Mouse (Mus musculus) heart, postnatal 0 days (tissue): ENCODE results near the gene Mcm8. TPM values are rescaled to one million over a fixed set of nuclear protein-coding genes. Genes with fewer than 3 reads are reported as not detected.

Source experiments
- ATAC-seq: fragments of 200-750 bp; cut with Nextera tagmentation; 2 replicates; pipeline ENCODE4 v1.8.0; 2017; ENCODE audit warnings: low read depth, moderate number of reproducible peaks, moderate library complexity; ENCODE audit not compliant: insufficient read depth
- DNase-seq: peaks from one replicate; pipeline ENCODE4 v3.0.0-alpha.2; 2016; ENCODE audit warnings: low spot score
- H3K27ac ChIP-seq: fragments of 300-500 bp; sonication (generic); 2 replicates; pipeline ENCODE4 v1.5.1; 2014; ENCODE audit warnings: low read depth, mild to moderate bottlenecking
- H3K27me3 ChIP-seq: fragments of 300-500 bp; sonication (generic); 2 replicates; pipeline ENCODE4 v1.6.1; 2014; ENCODE audit warnings: low read length, mixed read lengths; ENCODE audit not compliant: control insufficient read depth, insufficient read depth
- H3K36me3 ChIP-seq: fragments of 300-500 bp; sonication (generic); replicated peaks from 2 replicates; pipeline ENCODE4 v1.6.1; 2014; ENCODE audit warnings: low read length, mixed read lengths; ENCODE audit not compliant: control insufficient read depth, insufficient read depth
- H3K4me1 ChIP-seq: fragments of 300-500 bp; sonication (generic); 2 replicates; pipeline ENCODE4 v1.6.1; 2014; ENCODE audit warnings: antibody characterized with exemption; ENCODE audit not compliant: control insufficient read depth, insufficient read depth
- H3K4me2 ChIP-seq: fragments of 300-500 bp; sonication (generic); 2 replicates; pipeline ENCODE4 v1.6.1; 2014; ENCODE audit warnings: low read depth, mild to moderate bottlenecking, low read length, moderate library complexity
- H3K4me3 ChIP-seq: fragments of 300-500 bp; sonication (generic); 2 replicates; pipeline ENCODE4 v1.5.1; 2014; ENCODE audit warnings: low read depth, low read length
- H3K9ac ChIP-seq: fragments of 300-500 bp; sonication (generic); replicated peaks from 2 replicates; pipeline ENCODE4 v1.6.1; 2014; ENCODE audit warnings: low read depth, low read length, mixed read lengths
- H3K9me3 ChIP-seq: fragments of 300-500 bp; sonication (generic); replicated peaks from 2 replicates; pipeline ENCODE4 v1.6.1; 2016; ENCODE audit warnings: low read length; ENCODE audit not compliant: control insufficient read depth
- EP300 ChIP-seq: IDR thresholded peaks from 2 replicates; pipeline ENCODE4 v1.6.1; 2016; ENCODE audit warnings: antibody characterized with exemption, low read depth
- WGBS: fragments of 180-500 bp; shearing (Covaris S2); extraction: QIAGEN DNeasy Blood & Tissue Kit; methylation state at CpG from one replicate; pipeline ENCODE4 v1.1.7; 2014; 5-methylcytosine and 5-hydroxymethylcytosine counted together
- polyA plus RNA-seq: library from polyadenylated mRNA; unstranded; fragments of >200 nt; fragmentation: Nextera tagmentation; extraction: Ambion mirVana; gene quantifications from 2 replicates; pipeline ENCODE4 v1.2.1, GENCODE M21; 2015
- total RNA-seq: library from RNA; depleted of rRNA; stranded (reverse); fragments of >200 nt; gene quantifications from 2 replicates; pipeline ENCODE4 v1.2.3, GENCODE M21; 2014; ENCODE audit warnings: low replicate concordance; rRNA removed

The Mcm8 gene
- total and polyA plus RNA-seq, 2 experiments from 2014 or later, result 2.1 to 4.0 TPM

DNA sequence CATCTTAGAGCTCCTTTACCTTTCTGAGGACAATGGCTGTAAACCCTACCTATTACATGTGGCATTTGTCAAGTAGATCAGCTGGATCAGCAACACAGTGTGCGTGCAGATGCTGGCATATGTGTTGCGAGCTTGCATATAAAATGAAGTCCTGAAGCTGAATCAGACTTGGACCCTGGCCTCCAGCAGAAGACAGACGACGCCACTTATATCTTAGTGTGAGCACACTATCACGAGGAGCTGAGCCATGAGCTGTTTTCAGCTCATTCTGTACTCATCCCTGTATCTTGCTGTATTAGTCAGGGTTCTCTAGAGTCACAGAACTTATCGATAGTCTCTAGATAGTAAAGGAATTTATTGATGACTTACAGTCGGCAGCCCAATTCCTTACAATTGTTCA is 69.4 kb downstream of the Mcm8 start:
- H3K9ac ChIP-seq, result no peak overlapping the region
- no peak overlapping the region for H3K27ac ChIP-seq
- no peaks in the 10 kb centered on the region for H3K9me3 ChIP-seq
- peaks cover 15% of the 10 kb centered on the region for H3K27me3 ChIP-seq
- H3K36me3 ChIP-seq, result no peaks in the 10 kb centered on the region
- TF ChIP-seq EP300, result no peak
- WGBS, result 65% methylated on average over 7 of the region's 7 CpGs
- DNase-seq, result no peak
- no peak for ATAC-seq
- no peak overlapping the region for H3K4me2 ChIP-seq
- H3K4me3 ChIP-seq, result no peak overlapping the region
- H3K4me1 ChIP-seq, result no peaks in the 10 kb centered on the region

Other genes starting within 250 kb of the Mcm8 start
- 26.4 and 37.5 TPM in 2 replicates for gene Gpcpd1, start 228.4 kb upstream of the Mcm8 start, total RNA-seq
- 60.5 and 67.9 TPM in 2 replicates for gene Gpcpd1, start 228.4 kb upstream of the Mcm8 start, polyA plus RNA-seq
- gene Shld1, start 129.2 kb upstream of the Mcm8 start, total RNA-seq, result 23.3 and 24.1 TPM in 2 replicates
- gene Shld1, start 129.2 kb upstream of the Mcm8 start, polyA plus RNA-seq, result 14.1 and 16.4 TPM in 2 replicates
- not detected in 2 replicates for gene Chgb, start 34.9 kb upstream of the Mcm8 start, total RNA-seq
- gene Chgb, start 34.9 kb upstream of the Mcm8 start, polyA plus RNA-seq, result 0.15 TPM in 2 replicates
- gene Trmt6, start 86 bp upstream of the Mcm8 start, total RNA-seq, result 6.1 and 6.9 TPM in 2 replicates
- gene Trmt6, start 86 bp upstream of the Mcm8 start, polyA plus RNA-seq, result 18.6 and 22.1 TPM in 2 replicates
- 26.3 and 30.9 TPM in 2 replicates for gene Crls1, start 30.5 kb downstream of the Mcm8 start, total RNA-seq
- 12.9 and 13.3 TPM in 2 replicates for gene Crls1, start 30.5 kb downstream of the Mcm8 start, polyA plus RNA-seq
- gene Lrrn4, start 64.8 kb downstream of the Mcm8 start, total RNA-seq, result 19.8 and 25.6 TPM in 2 replicates
- gene Lrrn4, start 64.8 kb downstream of the Mcm8 start, polyA plus RNA-seq, result 8.5 and 8.6 TPM in 2 replicates
- gene Fermt1, start 129.8 kb downstream of the Mcm8 start, total RNA-seq, result not detected in 2 replicates
- gene Fermt1, start 129.8 kb downstream of the Mcm8 start, polyA plus RNA-seq, result not detected in 2 replicates